Mouse (Mus musculus): ENCODE data around the gene Smg7. TPM values are rescaled to one million over a fixed set of nuclear protein-coding genes. Genes with fewer than 3 reads are reported as not detected.

The Smg7 gene
- total RNA-seq, 2 experiments from 2014 or later: 91.8 to 94.1 TPM

- DNase-seq (ENCODE audit: low spot score in 2 of 2): no peak
- intact Hi-C loops (cut with DNase I): no loop called here
Observed at GRCm38 (mm10) chr1:152845211-152845730, 57.2 kb downstream of the Smg7 start.

- DNase-seq (ENCODE audit: low spot score in 2 of 2): no peak
- intact Hi-C loops (cut with DNase I): no loop called here
Observed at GRCm38 (mm10) chr1:152844634-152845033, 57.8 kb downstream of the Smg7 start.

GRCm38 (mm10) chr1:152841057-152841456 lies 61.4 kb downstream of the Smg7 start:
- DNase-seq (ENCODE audit: low spot score in 2 of 2): no peak

GRCm38 (mm10) chr1:152840343-152840742 lies 62.1 kb downstream of the Smg7 start:
- DNase-seq (ENCODE audit: low spot score in 2 of 2): no peak
- intact Hi-C loops (cut with DNase I): no loop called here

More at GRCm38 (mm10) chr1:152841057-152841456, 61.4 kb downstream of the Smg7 start:
- intact Hi-C loops (cut with DNase I): no loop called here

- peak; percentile 61 to 81 for DNase-seq (ENCODE audit: low spot score in 2 of 2)
- intact Hi-C loops (cut with DNase I): loop anchor here (1.0 to 10.0 kb wide), 3 partner anchors 47 to 314 kb away; no protein-coding TSS in a partner anchor
Observed at GRCm38 (mm10) chr1:152838841-152839240, 63.6 kb downstream of the Smg7 start.

- peak in 1 of 2 experiments; percentile 56 for DNase-seq (ENCODE audit: low spot score in 2 of 2)
Observed at GRCm38 (mm10) chr1:152838026-152838702, 64.3 kb downstream of the Smg7 start.

GRCm38 (mm10) chr1:152835061-152835460 lies 67.4 kb downstream of the Smg7 start:
- no peak for DNase-seq (ENCODE audit: low spot score in 2 of 2)
- intact Hi-C loops (cut with DNase I): loop anchor here (5.0 to 10.0 kb wide), 2 partner anchors 43 to 60 kb away; no protein-coding TSS in a partner anchor

More at GRCm38 (mm10) chr1:152838026-152838702, 64.3 kb downstream of the Smg7 start:
- intact Hi-C loops (cut with DNase I): loop anchor here (1.0 to 10.0 kb wide), 3 partner anchors 46 to 313 kb away; no protein-coding TSS in a partner anchor

- DNase-seq (ENCODE audit: low spot score in 2 of 2): no peak
- intact Hi-C loops (cut with DNase I): loop anchor here (10.0 kb wide), 1 partner anchor 58 kb away; no protein-coding TSS in a partner anchor
Observed at GRCm38 (mm10) chr1:152832316-152832715, 70.1 kb downstream of the Smg7 start.

- intact Hi-C loops (cut with DNase I): loop anchor here (10.0 kb wide), 1 partner anchor 57 kb away; no protein-coding TSS in a partner anchor
- no peak for DNase-seq (ENCODE audit: low spot score in 2 of 2)
Observed at GRCm38 (mm10) chr1:152831619-152832018, 70.8 kb downstream of the Smg7 start.

- intact Hi-C loops (cut with DNase I): loop anchor here (10.0 kb wide), 1 partner anchor 56 kb away; no protein-coding TSS in a partner anchor
- DNase-seq (ENCODE audit: low spot score in 2 of 2): peak; percentile 61 to 91
Observed at GRCm38 (mm10) chr1:152831003-152831402, 71.4 kb downstream of the Smg7 start.

GRCm38 (mm10) chr1:152830054-152830453 lies 72.4 kb downstream of the Smg7 start:
- no peak for DNase-seq (ENCODE audit: low spot score in 2 of 2)
- intact Hi-C loops (cut with DNase I): loop anchor here (10.0 kb wide), 1 partner anchor 55 kb away; no protein-coding TSS in a partner anchor

GRCm38 (mm10) chr1:152828637-152829355 lies 73.7 kb downstream of the Smg7 start:
- intact Hi-C loops (cut with DNase I): no loop called here
- no peak for DNase-seq (ENCODE audit: low spot score in 2 of 2)

- intact Hi-C loops (cut with DNase I): no loop called here
- DNase-seq (ENCODE audit: low spot score in 2 of 2): no peak
Observed at GRCm38 (mm10) chr1:152828168-152828567, 74.3 kb downstream of the Smg7 start.

- intact Hi-C loops (cut with DNase I): no loop called here
- DNase-seq (ENCODE audit: low spot score in 2 of 2): no peak
Observed at GRCm38 (mm10) chr1:152826446-152826845, 76.0 kb downstream of the Smg7 start.

GRCm38 (mm10) chr1:152824206-152824605 lies 78.2 kb downstream of the Smg7 start:
- no peak for DNase-seq (ENCODE audit: low spot score in 2 of 2)
- intact Hi-C loops (cut with DNase I): no loop called here

- peak in 1 of 2 experiments; percentile 67 for DNase-seq (ENCODE audit: low spot score in 2 of 2)
- intact Hi-C loops (cut with DNase I): no loop called here
Observed at GRCm38 (mm10) chr1:152821746-152822145, 80.7 kb downstream of the Smg7 start.

GRCm38 (mm10) chr1:152820911-152821695 lies 81.3 kb downstream of the Smg7 start:
- no peak for DNase-seq (ENCODE audit: low spot score in 2 of 2)
- intact Hi-C loops (cut with DNase I): no loop called here

GRCm38 (mm10) chr1:152819558-152819957 lies 82.9 kb downstream of the Smg7 start:
- intact Hi-C loops (cut with DNase I): no loop called here
- DNase-seq (ENCODE audit: low spot score in 2 of 2): peak in 1 of 2 experiments; percentile 63

GRCm38 (mm10) chr1:152817794-152818193 lies 84.7 kb downstream of the Smg7 start:
- intact Hi-C loops (cut with DNase I): no loop called here
- peak in 1 of 2 experiments; percentile 47 for DNase-seq (ENCODE audit: low spot score in 2 of 2)
